Mouse (Mus musculus) kidney, adult 2 months (tissue): ENCODE measurements at regions not wholly inside any gene's neighbourhood (a gene's known extent, or its start where the extent isn't known, plus 50 kb on each side); places are given as distances from the start of the nearest gene placed in this dataset.

Experiments
- CTCF ChIP-seq: fragments of 200-500 bp; conservative IDR thresholded peaks from 2 replicates; pipeline ENCODE4 v1.5.1; 2011; ENCODE audit warnings: low read depth, mild to moderate bottlenecking, control low read depth, low read length, moderate library complexity, mixed read lengths; ENCODE audit not compliant: insufficient read depth, insufficient read length
- POLR2A ChIP-seq: fragments of 200-500 bp; IDR thresholded peaks from one replicate; pipeline ENCODE4 v1.6.1; 2011; ENCODE audit warnings: low read depth, low read length, control low read depth

- TF ChIP-seq POLR2A: no peak
- TF ChIP-seq CTCF: no peak
These were observed 52.9 kb upstream of the Fzd7 start for GRCm38 (mm10) chr1:59429289-59429688.
